Mouse (Mus musculus) CD8-positive naive resting alpha-beta T cell, adult 2 months (primary cell): ENCODE results near the gene Ccdc97.
"Not testable (repeated sequence)": the region's sequence is repeated elsewhere in the genome, so short reads cannot be mapped to it uniquely, and the experiment has no call there.

Experiments used
- DNase-seq, 2 experiments: peaks; one replicate each; pipeline ENCODE4 v3.0.0; 2022; ENCODE audit warnings: low read depth in 2 of 2, low spot score in 2 of 2

Gene Ccdc97

GRCm38 (mm10) chr7:25721776-25722175 is 2.9 kb upstream of the Ccdc97 start:
- not testable (repeated sequence) for DNase-seq

DNA sequence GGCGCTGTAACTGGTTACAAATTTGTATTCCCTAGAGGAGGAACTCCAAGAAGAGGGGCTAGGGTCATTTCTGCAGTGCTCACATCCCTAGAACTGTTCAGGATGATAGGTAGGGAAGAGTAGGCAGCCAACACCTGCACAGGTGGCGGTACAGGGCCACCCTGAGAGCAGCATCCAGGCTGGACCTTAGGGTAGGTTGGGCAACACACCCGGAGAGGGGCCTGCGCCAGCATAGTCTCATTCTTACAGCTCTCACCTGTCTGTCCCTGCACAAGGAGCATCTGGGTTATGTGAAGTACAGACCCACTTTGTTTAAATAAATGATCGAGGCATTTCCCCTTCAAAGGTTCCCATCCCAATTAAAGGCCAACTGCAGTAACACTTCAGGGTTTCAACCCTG is 1.9 kb upstream of the Ccdc97 start:
- no peak for DNase-seq

DNA sequence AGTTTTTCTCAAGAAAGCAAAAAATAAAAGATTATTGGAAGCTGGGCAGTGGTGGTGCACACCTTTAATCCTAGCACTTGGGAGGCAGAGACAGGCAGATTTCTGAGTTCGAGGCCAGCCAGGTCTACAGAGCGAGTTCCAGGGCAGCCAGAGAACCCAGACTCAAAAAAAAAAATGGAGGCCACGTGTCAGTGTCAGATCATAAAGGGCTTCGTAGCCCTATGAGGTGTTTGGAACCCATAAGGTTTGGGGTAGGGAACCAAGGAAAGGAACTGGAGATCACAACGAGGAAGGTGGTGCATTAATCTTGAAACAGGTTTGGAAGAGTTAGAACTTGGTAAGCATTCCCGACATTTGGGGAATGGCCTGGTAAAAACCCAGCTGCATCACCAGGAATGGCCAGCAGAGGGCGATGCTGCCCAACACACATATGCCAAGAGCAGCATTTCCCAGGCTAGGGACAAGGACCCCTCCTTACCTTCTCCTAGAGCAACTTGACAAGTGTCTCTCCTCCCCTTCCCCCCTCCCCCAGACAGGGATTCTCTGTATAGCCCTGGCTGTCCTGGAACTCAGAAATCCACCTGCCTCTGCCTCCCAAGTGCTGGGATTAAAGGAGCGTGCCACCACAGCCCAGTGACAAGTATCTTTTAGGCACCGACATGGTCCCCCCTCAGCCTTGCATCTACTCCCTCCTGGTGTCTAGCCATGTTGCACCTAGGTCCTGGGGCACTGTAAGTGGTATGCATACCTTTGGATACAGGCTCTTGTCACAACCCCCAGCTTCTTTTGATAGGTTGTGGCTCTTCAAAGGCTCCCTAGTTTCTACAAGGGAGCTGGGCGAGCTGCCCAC is 1.1 kb upstream of the Ccdc97 start:
- peak; percentile 54 to 58 for DNase-seq

GRCm38 (mm10) chr7:25717478-25717877 is 1.4 kb downstream of the Ccdc97 start:
- no peak for DNase-seq

DNA sequence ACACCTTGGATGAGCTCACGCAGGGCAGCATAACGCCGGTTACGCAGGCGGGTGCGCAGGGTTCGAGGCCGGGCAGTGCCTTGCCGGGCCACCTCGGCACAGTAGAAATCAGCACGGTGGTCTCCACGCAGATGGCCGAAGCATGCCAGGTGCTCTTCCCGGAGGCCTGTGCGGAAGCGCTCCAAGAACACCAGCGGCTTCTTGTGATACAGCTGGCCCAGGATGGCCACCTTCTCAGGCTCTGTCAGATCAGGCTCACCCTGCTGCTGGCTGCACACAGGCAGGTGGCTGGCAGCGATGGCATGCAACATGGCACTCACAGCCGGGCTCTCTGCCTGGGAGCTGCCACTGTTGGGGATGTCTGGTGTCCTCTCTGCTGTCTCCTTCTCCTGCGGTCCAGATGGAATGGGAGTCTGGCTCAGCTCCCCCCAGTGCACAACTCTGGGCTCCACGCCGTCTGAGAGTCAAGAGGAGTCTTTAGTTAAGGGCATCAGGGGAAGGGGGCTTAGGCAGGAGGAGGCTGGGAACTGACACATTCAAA is 3.1 kb downstream of the Ccdc97 start:
- no peak for DNase-seq

DNA sequence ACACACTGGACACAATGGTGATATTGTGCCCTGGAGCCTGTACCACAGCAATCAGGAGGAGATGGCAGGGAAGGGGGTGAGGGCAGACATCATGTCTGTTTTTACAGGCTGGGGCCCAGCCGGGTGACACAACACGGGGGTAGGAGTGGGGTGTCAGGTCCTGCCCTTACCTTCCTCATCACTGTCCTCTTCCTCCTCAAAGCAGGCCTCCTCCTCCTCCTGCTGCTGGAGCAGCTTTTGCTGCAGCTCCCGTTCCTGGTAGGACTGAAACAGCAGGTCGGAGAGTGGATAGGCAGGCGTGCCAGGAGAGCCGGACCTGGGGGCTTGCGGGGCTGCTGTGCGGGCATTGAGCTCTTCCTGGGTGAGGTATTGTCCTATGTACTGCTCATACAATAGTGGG is 4.3 kb downstream of the Ccdc97 start:
- no peak for DNase-seq

DNA sequence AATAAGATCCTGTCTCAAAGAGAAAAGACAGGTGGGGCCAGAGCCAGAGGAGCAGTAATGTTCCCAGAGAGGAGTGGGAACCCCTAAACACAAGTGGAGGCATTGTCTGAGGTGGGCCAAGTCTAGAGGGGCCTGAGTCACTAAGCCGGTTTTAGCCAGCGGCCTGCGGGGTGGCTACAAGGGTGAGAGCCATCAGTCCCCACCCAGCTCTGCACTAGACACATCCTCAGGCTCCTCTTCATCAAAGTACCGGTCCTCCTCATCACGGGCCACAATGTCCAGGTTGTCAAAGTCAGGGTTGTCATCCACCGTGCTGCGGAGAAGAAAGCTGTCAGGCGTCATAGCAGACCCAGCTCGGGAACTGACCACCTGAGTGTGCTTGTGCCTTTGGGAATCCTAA is 6.1 kb downstream of the Ccdc97 start:
- no peak for DNase-seq

- no peak for DNase-seq
Measured at GRCm38 (mm10) chr7:25711731-25712197, 7.1 kb downstream of the Ccdc97 start.

- no peak for DNase-seq
Measured at GRCm38 (mm10) chr7:25711165-25711564, 7.7 kb downstream of the Ccdc97 start.

DNA sequence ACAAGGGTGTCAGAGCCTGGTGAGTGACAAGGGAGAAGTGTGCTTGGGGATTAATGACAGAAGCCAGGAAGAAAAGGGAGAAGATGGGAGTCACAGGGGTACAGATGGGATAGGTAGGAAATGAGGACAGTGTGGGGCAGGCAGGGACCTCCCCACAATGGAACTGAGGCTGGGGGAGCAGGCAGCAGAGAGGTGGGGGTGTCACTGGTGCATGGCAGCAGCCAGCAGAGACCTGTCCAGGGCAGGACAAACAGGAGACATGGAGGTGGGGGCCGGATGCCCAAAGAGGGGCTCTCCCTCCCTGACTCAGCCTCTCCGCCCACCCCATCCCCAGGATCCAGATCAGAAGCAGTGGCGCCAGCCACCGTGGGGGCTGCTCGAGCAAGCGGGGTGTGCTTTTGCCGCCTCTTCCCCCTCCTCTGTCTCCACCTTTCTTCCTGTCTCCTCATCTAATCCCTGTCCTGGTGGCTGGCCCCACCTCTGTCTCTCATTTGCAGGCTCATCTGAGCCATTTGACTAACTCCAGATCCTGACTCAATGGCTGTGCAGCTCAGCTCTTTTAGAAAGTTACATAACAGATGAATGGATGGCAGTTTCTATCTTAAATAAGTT is 8.3 kb downstream of the Ccdc97 start:
- no peak for DNase-seq

GRCm38 (mm10) chr7:25709961-25710360 is 8.9 kb downstream of the Ccdc97 start:
- no peak for DNase-seq

- DNase-seq: no peak
Measured at GRCm38 (mm10) chr7:25707581-25708292, 11.2 kb downstream of the Ccdc97 start.

DNA sequence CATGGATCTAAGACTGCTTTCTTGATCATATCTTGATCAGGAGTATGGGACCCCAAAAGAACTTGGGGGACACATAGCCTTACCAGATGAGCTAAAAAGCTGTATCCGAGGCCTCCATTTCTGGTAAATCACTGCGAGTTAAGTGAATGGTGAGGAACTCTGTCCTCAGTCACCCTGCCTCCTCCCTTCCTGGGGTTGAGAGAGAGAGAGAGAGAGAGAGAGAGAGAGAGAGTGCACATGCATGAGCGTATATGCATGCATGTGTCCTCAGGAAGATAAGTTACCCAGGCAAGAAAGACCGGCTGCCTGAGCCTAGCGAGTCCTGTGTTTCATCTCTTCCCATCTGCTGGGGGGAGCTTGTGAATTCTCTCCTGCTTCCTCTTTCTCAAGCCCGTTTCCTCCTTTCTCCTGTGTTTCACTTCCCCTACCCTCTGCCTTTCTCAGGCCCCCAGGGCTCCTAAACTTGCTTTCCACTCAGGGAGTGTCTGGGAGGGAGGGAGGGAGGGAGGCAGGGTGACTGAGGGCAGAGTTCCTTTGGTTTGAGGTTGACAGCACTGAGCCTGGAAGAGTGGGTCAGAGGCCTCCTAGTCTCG is 12.2 kb downstream of the Ccdc97 start:
- no peak for DNase-seq

GRCm38 (mm10) chr7:25705801-25706251 is 13.1 kb downstream of the Ccdc97 start:
- DNase-seq: no peak

- no peak for DNase-seq
Measured at GRCm38 (mm10) chr7:25704716-25705364, 14.0 kb downstream of the Ccdc97 start.

GRCm38 (mm10) chr7:25703793-25704494 is 14.9 kb downstream of the Ccdc97 start:
- no peak for DNase-seq

DNA sequence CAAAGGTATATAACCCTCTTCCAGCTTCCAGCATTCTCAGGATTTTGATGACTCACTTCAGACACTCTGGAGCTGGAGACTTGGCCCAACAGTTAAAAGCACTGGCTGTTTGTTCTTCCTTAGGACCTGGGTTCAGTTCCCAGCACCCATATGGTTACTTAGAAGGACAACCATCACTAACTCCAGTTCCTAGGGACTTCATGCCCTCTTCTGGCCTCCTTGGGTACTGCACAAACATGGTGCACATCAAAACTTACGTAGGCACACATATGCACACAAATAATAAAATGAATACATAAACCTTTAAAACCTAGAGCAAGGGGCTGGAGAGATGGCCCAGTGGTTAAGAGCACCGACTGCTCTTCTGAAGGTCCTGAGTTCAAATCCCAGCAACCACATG is 16.5 kb downstream of the Ccdc97 start:
- no peak for DNase-seq

DNA sequence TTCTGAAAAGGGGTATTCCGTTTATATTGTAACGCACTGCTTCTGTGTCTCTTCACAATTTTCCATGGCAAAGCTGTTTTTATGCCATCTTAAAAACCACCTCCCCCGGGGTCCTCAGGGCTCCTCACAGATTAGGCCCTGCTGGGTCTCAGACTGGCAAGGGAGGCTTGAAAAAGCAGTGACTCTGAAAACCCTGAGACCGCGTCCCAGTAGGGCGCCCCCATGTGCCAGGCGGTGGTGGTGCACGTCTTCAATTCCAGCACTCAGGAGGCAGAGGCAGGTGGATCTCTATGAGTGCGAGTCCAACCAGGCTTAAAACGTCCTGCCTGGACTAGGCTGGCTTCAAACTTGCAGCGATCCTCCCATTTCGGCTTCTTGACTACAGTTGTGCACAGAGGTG is 18.2 kb downstream of the Ccdc97 start:
- DNase-seq: peak in 1 of 2 experiments; percentile 46

GRCm38 (mm10) chr7:25699851-25700250 is 19.0 kb downstream of the Ccdc97 start:
- DNase-seq: no peak

GRCm38 (mm10) chr7:25694104-25694503 is 24.8 kb downstream of the Ccdc97 start:
- DNase-seq: no peak
